1 mouse cellular context compared by ENCODE assay signal in the genomic region with DNA sequence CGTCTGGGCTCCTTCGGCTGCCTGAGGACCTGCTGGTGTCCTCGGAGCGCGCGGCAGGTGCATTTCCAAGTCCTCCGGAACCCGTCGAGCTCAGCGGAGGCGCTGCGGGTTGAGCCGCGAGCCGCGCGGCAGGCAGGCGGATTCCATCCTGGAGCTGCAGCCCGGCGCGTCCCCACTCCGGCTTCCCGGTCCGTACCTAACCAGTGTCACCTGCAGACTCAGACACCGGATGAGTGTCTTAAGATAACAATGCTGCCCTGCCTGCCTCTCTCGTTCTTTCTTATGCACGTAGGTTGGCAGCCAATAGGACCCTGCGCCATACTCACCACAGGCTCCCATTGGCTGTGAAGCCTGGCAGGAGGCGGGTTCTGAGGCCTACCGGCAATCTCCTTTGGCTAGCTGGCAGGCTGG.
TF ChIP-seq lines count a peak whose summit lies in the region.

Brinp2 (minus strand) TSS at position 276 of the 411 bp plus-strand sequence.

TF ChIP-seq in CH12.LX, 34 proteins besides CTCF, POLR2A, EP300 and RAD21:
- no peak for TF ChIP-seq JUND (conservative IDR thresholded peaks at IDR 0.05; ENCODE audit: low read depth, low read length)
- 0 out of 2 replicates have a peak, but pooled peaks have one; percentile 49 for TF ChIP-seq CHD2 (IDR thresholded peaks at IDR 0.05; ENCODE audit: low read length)
- TF ChIP-seq SIN3A (IDR thresholded peaks at IDR 0.05; ENCODE audit: low read length), result no peak
- no peak for TF ChIP-seq MXI1 (IDR thresholded peaks at IDR 0.05; ENCODE audit: low read depth, low read length)
- 0 out of 2 replicates have a peak, but pooled peaks have one; percentile 45 for TF ChIP-seq MAX (IDR thresholded peaks at IDR 0.05; ENCODE audit: low read length)
